Mouse (Mus musculus): ENCODE measurements around the gene Icosl. TPM values are rescaled to one million over a fixed set of nuclear protein-coding genes. Genes with fewer than 3 reads are reported as not detected.
"Not testable (repeated sequence)": the region's sequence is repeated elsewhere in the genome, so short reads cannot be mapped to it uniquely, and the experiment has no call there.

The Icosl gene
- 3.0 and 3.1 TPM in 2 replicates for polyA plus RNA-seq (2016; fragmentation: Nextera tagmentation; extraction: Ambion mirVana)

GRCm38 (mm10) chr10:78069101-78070011 lies at the start of gene Icosl:
Gene Icosl (plus strand): TSS chr10:78069302.
- Histone ChIP-seq H3K4me1 (replicated peaks) (peaks cover 9% of the 10 kb centered on the region), H3K4me2 (peak within 1 kb of the TSS; percentile 95), H3K4me3 (replicated peaks) (peak within 1 kb of the TSS; percentile 63), H3K9ac (replicated peaks) (peak within 1 kb of the TSS; percentile 55), H3K36me3 (no peaks in the 10 kb centered on the region), H3K27me3 (peaks cover 25% of the 10 kb centered on the region), H3K27ac (peak within 1 kb of the TSS; percentile 41; the same call in 1 of the 2 replicates), H3K9me3 (no peaks in the 10 kb centered on the region)
- ATAC-seq (ENCODE audit: insufficient number of reproducible peaks, insufficient read depth, low FRiP score, low TSS enrichment, low read depth), result peak; percentile 87
- under 1% methylated on average over 66 of the region's 66 CpGs for whole genome bisulfite sequencing

GRCm38 (mm10) chr10:78019984-78020383 lies 49.1 kb upstream of the Icosl start:
- H3K9ac ChIP-seq (replicated peaks); H3K4me3 ChIP-seq (replicated peaks); H3K9me3 ChIP-seq; H3K27ac ChIP-seq; H3K4me1 ChIP-seq (replicated peaks); H3K4me2 ChIP-seq; H3K36me3 ChIP-seq; H3K27me3 ChIP-seq; ATAC-seq (ENCODE audit: insufficient number of reproducible peaks, insufficient read depth, low FRiP score, low TSS enrichment, low read depth): not testable (repeated sequence)
- 97% methylated on average over 7 of the region's 11 CpGs for WGBS

- H3K27ac ChIP-seq; ATAC-seq (ENCODE audit: insufficient number of reproducible peaks, insufficient read depth, low FRiP score, low TSS enrichment, low read depth); H3K27me3 ChIP-seq; H3K4me3 ChIP-seq (replicated peaks); H3K4me1 ChIP-seq (replicated peaks); H3K9ac ChIP-seq (replicated peaks); H3K4me2 ChIP-seq; H3K9me3 ChIP-seq; H3K36me3 ChIP-seq: not testable (repeated sequence)
- 72% methylated on average over 6 of the region's 8 CpGs for WGBS
These were observed 43.6 kb upstream of the Icosl start for GRCm38 (mm10) chr10:78025453-78025852.

- no peaks in the 10 kb centered on the region for H3K9me3 ChIP-seq
- H3K36me3 ChIP-seq, result no peaks in the 10 kb centered on the region
- H3K27me3 ChIP-seq, result no peaks in the 10 kb centered on the region
- H3K4me2 ChIP-seq, result no peak overlapping the region
- peak; percentile 47; the same call in 1 of the 2 replicates for ATAC-seq (ENCODE audit: insufficient number of reproducible peaks, insufficient read depth, low FRiP score, low TSS enrichment, low read depth)
- no peaks in the 10 kb centered on the region for H3K4me1 ChIP-seq (replicated peaks)
- no peak overlapping the region for H3K9ac ChIP-seq (replicated peaks)
- 4% methylated on average over 5 of the region's 5 CpGs for WGBS
- H3K4me3 ChIP-seq (replicated peaks), result no peak overlapping the region
- H3K27ac ChIP-seq, result no peak overlapping the region
These were observed 41.0 kb upstream of the Icosl start for GRCm38 (mm10) chr10:78028129-78028528.

GRCm38 (mm10) chr10:78029080-78029479 lies 40.0 kb upstream of the Icosl start:
- H3K4me2 ChIP-seq, result no peak overlapping the region
- H3K4me1 ChIP-seq (replicated peaks), result no peaks in the 10 kb centered on the region
- no peak for ATAC-seq (ENCODE audit: insufficient number of reproducible peaks, insufficient read depth, low FRiP score, low TSS enrichment, low read depth)
- H3K9ac ChIP-seq (replicated peaks), result no peak overlapping the region
- no peaks in the 10 kb centered on the region for H3K9me3 ChIP-seq
- H3K27ac ChIP-seq, result no peak overlapping the region
- H3K27me3 ChIP-seq, result no peaks in the 10 kb centered on the region
- H3K4me3 ChIP-seq (replicated peaks), result no peak overlapping the region
- no peaks in the 10 kb centered on the region for H3K36me3 ChIP-seq
- 75% methylated on average over 1 of the region's 1 CpGs for WGBS

- H3K9me3 ChIP-seq, result no peaks in the 10 kb centered on the region
- H3K4me3 ChIP-seq (replicated peaks), result no peak overlapping the region
- H3K4me1 ChIP-seq (replicated peaks), result no peaks in the 10 kb centered on the region
- H3K27ac ChIP-seq, result no peak overlapping the region
- no peak overlapping the region for H3K4me2 ChIP-seq
- H3K36me3 ChIP-seq, result no peaks in the 10 kb centered on the region
- 85% methylated on average over 2 of the region's 2 CpGs for WGBS
- no peak overlapping the region for H3K9ac ChIP-seq (replicated peaks)
- H3K27me3 ChIP-seq, result peaks cover 3% of the 10 kb centered on the region; the same call in 1 of the 2 replicates
- no peak for ATAC-seq (ENCODE audit: insufficient number of reproducible peaks, insufficient read depth, low FRiP score, low TSS enrichment, low read depth)
These were observed 37.1 kb upstream of the Icosl start for GRCm38 (mm10) chr10:78031987-78032386.

GRCm38 (mm10) chr10:78037139-78037538 lies 32.0 kb upstream of the Icosl start:
- Histone ChIP-seq H3K4me1 (replicated peaks) (peaks cover 3% of the 10 kb centered on the region; the same call in 1 of the 2 replicates), H3K4me2 (no peak overlapping the region), H3K4me3 (replicated peaks) (no peak overlapping the region), H3K9me3 (no peaks in the 10 kb centered on the region), H3K36me3 (no peaks in the 10 kb centered on the region), H3K27ac (no peak overlapping the region), H3K9ac (replicated peaks) (no peak overlapping the region), H3K27me3 (peaks cover 4% of the 10 kb centered on the region; the same call in 1 of the 2 replicates)
- no peak for ATAC-seq (ENCODE audit: insufficient number of reproducible peaks, insufficient read depth, low FRiP score, low TSS enrichment, low read depth)
- 90% methylated on average over 4 of the region's 4 CpGs for WGBS

- no peaks in the 10 kb centered on the region for H3K9me3 ChIP-seq
- H3K4me2 ChIP-seq, result no peak within 1 kb of the TSS
- 89% methylated on average over 5 of the region's 5 CpGs for WGBS
- H3K4me3 ChIP-seq (replicated peaks), result no peak within 1 kb of the TSS
- no peak within 1 kb of the TSS for H3K9ac ChIP-seq (replicated peaks)
- no peaks in the 10 kb centered on the region for H3K36me3 ChIP-seq
- H3K27me3 ChIP-seq, result peaks cover 12% of the 10 kb centered on the region; the same call in 1 of the 2 replicates
- no peak within 1 kb of the TSS for H3K27ac ChIP-seq
- ATAC-seq (ENCODE audit: insufficient number of reproducible peaks, insufficient read depth, low FRiP score, low TSS enrichment, low read depth), result no peak
- H3K4me1 ChIP-seq (replicated peaks), result peaks cover 19% of the 10 kb centered on the region; the same call in 1 of the 2 replicates
These were observed 27.5 kb upstream of the Icosl start, which contains the start of gene Dnmt3l for GRCm38 (mm10) chr10:78041647-78042046. Gene Dnmt3l (plus strand): TSS chr10:78041947.

- no peak for ATAC-seq (ENCODE audit: insufficient number of reproducible peaks, insufficient read depth, low FRiP score, low TSS enrichment, low read depth)
- WGBS, result 30% methylated on average over 7 of the region's 7 CpGs
- Histone ChIP-seq H3K36me3 (no peaks in the 10 kb centered on the region), H3K4me2 (no peak overlapping the region), H3K9me3 (no peaks in the 10 kb centered on the region), H3K4me1 (replicated peaks) (peaks cover 19% of the 10 kb centered on the region; the same call in 1 of the 2 replicates), H3K9ac (replicated peaks) (no peak overlapping the region), H3K4me3 (replicated peaks) (no peak overlapping the region), H3K27ac (no peak overlapping the region), H3K27me3 (peaks cover 12% of the 10 kb centered on the region; the same call in 1 of the 2 replicates)
These were observed 27.0 kb upstream of the Icosl start for GRCm38 (mm10) chr10:78042096-78042495.

- 55% methylated on average over 14 of the region's 14 CpGs for WGBS
- Histone ChIP-seq H3K36me3 (no peaks in the 10 kb centered on the region), H3K27me3 (peaks cover 12% of the 10 kb centered on the region; the same call in 1 of the 2 replicates), H3K9ac (replicated peaks) (no peak overlapping the region), H3K4me1 (replicated peaks) (peaks cover 19% of the 10 kb centered on the region; the same call in 1 of the 2 replicates), H3K4me3 (replicated peaks) (peak overlapping the region; percentile 22), H3K27ac (no peak overlapping the region), H3K4me2 (peak overlapping the region; percentile 51), H3K9me3 (no peaks in the 10 kb centered on the region)
- ATAC-seq (ENCODE audit: insufficient number of reproducible peaks, insufficient read depth, low FRiP score, low TSS enrichment, low read depth), result 0 out of 2 replicates have a peak, but pooled peaks have one; percentile 5
These were observed 26.3 kb upstream of the Icosl start for GRCm38 (mm10) chr10:78042697-78043405.

- peaks cover 19% of the 10 kb centered on the region; the same call in 1 of the 2 replicates for H3K4me1 ChIP-seq (replicated peaks)
- H3K36me3 ChIP-seq, result no peaks in the 10 kb centered on the region
- H3K27me3 ChIP-seq, result peaks cover 12% of the 10 kb centered on the region; the same call in 1 of the 2 replicates
- WGBS, result 3% methylated on average over 27 of the region's 27 CpGs
- peak within 1 kb of the TSS; percentile 51 for H3K4me2 ChIP-seq
- 0 out of 2 replicates have a peak, but pooled peaks have one; percentile 68 for ATAC-seq (ENCODE audit: insufficient number of reproducible peaks, insufficient read depth, low FRiP score, low TSS enrichment, low read depth)
- H3K9ac ChIP-seq (replicated peaks), result no peak within 1 kb of the TSS
- H3K9me3 ChIP-seq, result no peaks in the 10 kb centered on the region
- no peak within 1 kb of the TSS for H3K27ac ChIP-seq
- peak within 1 kb of the TSS; percentile 22 for H3K4me3 ChIP-seq (replicated peaks)
These were observed 25.7 kb upstream of the Icosl start, which contains the start of gene Aire for GRCm38 (mm10) chr10:78043406-78043836. Gene Aire (minus strand): TSS chr10:78043610.

All from limb, embryonic 12.5 days (tissue).